Mouse (Mus musculus): ENCODE data around the gene Pcx. TPM values are rescaled to one million over a fixed set of nuclear protein-coding genes. Genes with fewer than 3 reads are reported as not detected.

Pcx gene
- polyA plus RNA-seq, 1 experiment from 2014 or later, result 11.8 TPM

DNA sequence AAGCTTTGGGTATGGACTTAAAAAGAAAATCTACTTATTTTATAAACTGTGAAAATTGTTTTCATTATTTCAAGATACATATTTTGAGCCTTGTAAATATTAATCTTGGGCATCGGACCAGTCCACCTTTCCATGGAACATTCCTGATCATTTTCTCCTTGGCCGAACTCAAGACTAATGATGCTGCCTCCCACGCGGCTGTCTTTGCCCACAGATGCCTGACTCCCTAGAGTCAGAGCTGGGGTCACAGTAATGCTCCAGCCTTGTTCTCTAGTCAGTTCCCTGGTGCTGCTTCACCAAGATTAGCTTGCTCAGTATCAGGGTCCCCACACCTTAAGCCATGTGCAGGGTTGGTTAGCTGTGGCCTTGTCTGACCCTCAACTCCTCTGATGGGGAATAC, 95.4 kb downstream of the Pcx start:
- Histone ChIP-seq H3K9me3 (no peaks in the 10 kb centered on the region), H3K36me3 (no peaks in the 10 kb centered on the region), H3K4me3 (replicated peaks) (no peak overlapping the region), H3K4me2 (replicated peaks) (no peak overlapping the region), H3K9ac (no peak overlapping the region; the same call in 1 of the 2 replicates), H3K27ac (no peak overlapping the region), H3K4me1 (replicated peaks) (peaks cover 19% of the 10 kb centered on the region), H3K27me3 (replicated peaks) (no peaks in the 10 kb centered on the region)
- WGBS, result 59% methylated on average over 4 of the region's 4 CpGs
- no peak for ATAC-seq

DNA sequence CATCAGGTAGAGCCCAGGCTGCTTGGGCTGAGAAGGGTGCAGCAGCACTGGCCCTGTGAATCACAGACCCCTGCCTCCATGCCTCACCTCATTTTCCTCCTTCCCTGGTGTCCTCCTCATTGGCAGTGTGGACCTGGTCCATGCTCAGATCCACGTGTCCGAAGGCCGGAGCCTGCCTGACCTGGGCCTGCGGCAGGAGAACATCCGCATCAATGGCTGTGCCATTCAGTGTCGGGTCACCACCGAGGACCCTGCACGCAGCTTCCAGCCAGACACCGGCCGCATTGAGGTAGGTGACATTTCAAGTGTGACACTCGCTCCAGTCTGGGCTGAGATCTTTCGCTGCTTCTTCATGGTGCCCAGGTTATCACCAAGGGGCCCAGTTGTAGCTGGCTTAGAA, 97.1 kb downstream of the Pcx start:
- 94% methylated on average over 12 of the region's 12 CpGs for WGBS
- no peak overlapping the region for H3K9ac ChIP-seq
- H3K4me2 ChIP-seq (replicated peaks), result no peak overlapping the region
- no peaks in the 10 kb centered on the region for H3K9me3 ChIP-seq
- H3K36me3 ChIP-seq, result peaks cover 9% of the 10 kb centered on the region
- H3K27me3 ChIP-seq (replicated peaks), result no peaks in the 10 kb centered on the region
- no peak overlapping the region for H3K27ac ChIP-seq
- no peak for ATAC-seq
- no peak overlapping the region for H3K4me3 ChIP-seq (replicated peaks)
- peaks cover 20% of the 10 kb centered on the region for H3K4me1 ChIP-seq (replicated peaks)

GRCm38 (mm10) chr19:4608511-4608910, 98.2 kb downstream of the Pcx start:
- Histone ChIP-seq H3K4me1 (replicated peaks) (peaks cover 28% of the 10 kb centered on the region), H3K27me3 (replicated peaks) (no peaks in the 10 kb centered on the region), H3K9ac (no peak overlapping the region), H3K9me3 (no peaks in the 10 kb centered on the region), H3K4me3 (replicated peaks) (no peak overlapping the region), H3K36me3 (peaks cover 17% of the 10 kb centered on the region), H3K27ac (no peak overlapping the region), H3K4me2 (replicated peaks) (no peak overlapping the region)
- ATAC-seq, result no peak
- WGBS, result 75% methylated on average over 4 of the region's 4 CpGs

DNA sequence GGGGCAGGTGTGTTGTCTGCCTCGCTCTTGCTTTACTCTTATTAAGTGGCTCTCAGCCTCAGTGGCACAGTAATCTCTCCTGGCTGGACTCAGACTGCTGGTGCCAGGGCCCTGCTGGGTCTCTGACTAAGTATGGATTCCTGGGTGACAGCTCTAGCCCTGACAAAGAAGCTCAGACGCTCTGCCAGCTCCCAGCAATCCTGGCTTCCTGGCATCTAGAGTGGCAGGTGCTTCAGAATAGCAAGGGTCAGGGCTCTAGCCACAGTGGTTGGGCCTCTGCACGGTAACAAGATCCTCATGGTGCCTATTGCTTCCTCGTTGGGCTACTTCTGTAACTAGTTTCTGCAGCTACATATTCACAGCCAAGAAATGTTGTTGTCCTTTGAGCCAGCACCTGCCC, 99.8 kb downstream of the Pcx start:
- no peaks in the 10 kb centered on the region for H3K9me3 ChIP-seq
- H3K4me1 ChIP-seq (replicated peaks), result peaks cover 23% of the 10 kb centered on the region
- no peak for ATAC-seq
- peaks cover 17% of the 10 kb centered on the region for H3K36me3 ChIP-seq
- H3K4me2 ChIP-seq (replicated peaks), result no peak overlapping the region
- 63% methylated on average over 4 of the region's 4 CpGs for WGBS
- no peak overlapping the region for H3K27ac ChIP-seq
- no peak overlapping the region for H3K4me3 ChIP-seq (replicated peaks)
- H3K27me3 ChIP-seq (replicated peaks), result no peaks in the 10 kb centered on the region
- no peak overlapping the region for H3K9ac ChIP-seq

GRCm38 (mm10) chr19:4612181-4612961, 102.1 kb downstream of the Pcx start:
- WGBS, result 89% methylated on average over 19 of the region's 19 CpGs
- no peak overlapping the region for H3K27ac ChIP-seq
- H3K4me2 ChIP-seq (replicated peaks), result peak overlapping the region; percentile 84; the same call in 1 of the 2 replicates
- H3K27me3 ChIP-seq (replicated peaks), result no peaks in the 10 kb centered on the region
- no peak overlapping the region for H3K4me3 ChIP-seq (replicated peaks)
- no peak for ATAC-seq
- H3K9ac ChIP-seq, result no peak overlapping the region
- H3K36me3 ChIP-seq, result peaks cover 17% of the 10 kb centered on the region
- peaks cover 29% of the 10 kb centered on the region for H3K4me1 ChIP-seq (replicated peaks)
- no peaks in the 10 kb centered on the region for H3K9me3 ChIP-seq

- Histone ChIP-seq H3K36me3 (peaks cover 17% of the 10 kb centered on the region), H3K9me3 (no peaks in the 10 kb centered on the region), H3K4me3 (replicated peaks) (peak overlapping the region; percentile 93), H3K27ac (0 out of 2 replicates have a peak overlapping the region, but pooled peaks have one; percentile 88), H3K4me1 (replicated peaks) (peaks cover 29% of the 10 kb centered on the region), H3K4me2 (replicated peaks) (peak overlapping the region; percentile 84), H3K27me3 (replicated peaks) (no peaks in the 10 kb centered on the region), H3K9ac (peak overlapping the region; percentile 94; the same call in 1 of the 2 replicates)
- ATAC-seq, result no peak
- 86% methylated on average over 33 of the region's 33 CpGs for WGBS
These were observed 103.4 kb downstream of the Pcx start for GRCm38 (mm10) chr19:4613464-4614304.

DNA sequence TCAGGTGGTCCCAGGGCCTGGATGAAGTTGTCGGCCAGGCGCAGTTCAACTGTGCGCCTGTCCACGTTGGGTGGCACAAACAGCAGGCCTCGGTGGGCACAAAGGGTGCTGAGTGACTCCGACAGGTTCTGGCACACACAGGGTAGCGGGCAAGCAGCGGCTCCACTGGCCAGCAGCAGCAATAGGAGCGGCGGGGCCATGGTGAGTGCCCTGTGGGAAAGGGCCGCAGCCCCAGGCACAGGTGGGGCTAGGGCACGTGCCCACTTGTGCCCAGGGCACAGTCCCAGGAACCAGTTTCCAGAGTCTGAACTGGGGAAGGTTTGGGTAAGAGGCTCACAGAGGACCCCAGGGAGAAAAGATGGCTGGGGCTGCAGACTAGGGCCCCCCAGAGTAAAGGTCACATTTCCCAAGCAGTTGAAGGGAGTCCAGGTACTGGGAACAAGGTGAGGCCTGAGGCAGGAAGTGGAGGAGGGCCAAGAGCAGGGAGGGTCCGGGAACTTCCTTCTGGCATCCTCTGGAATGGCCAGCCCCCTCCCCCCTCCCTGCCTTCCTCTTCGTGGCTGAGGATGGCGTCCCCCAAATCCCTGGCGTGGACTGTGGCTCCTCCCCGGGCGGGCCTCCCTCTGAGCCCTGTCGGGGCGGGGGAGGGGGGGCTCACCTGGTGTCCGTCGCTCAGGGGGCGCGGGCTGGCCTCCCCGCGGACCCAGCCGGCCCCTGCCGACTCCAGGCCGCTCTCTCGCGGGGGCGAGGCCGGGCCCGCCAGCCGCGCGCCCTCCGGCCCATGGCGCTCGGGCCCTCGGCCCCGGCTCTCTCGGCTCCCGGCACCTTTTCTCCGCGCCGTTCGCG, 104.3 kb downstream of the Pcx start:
- no peaks in the 10 kb centered on the region for H3K9me3 ChIP-seq
- no peaks in the 10 kb centered on the region for H3K27me3 ChIP-seq (replicated peaks)
- H3K4me1 ChIP-seq (replicated peaks), result peaks cover 29% of the 10 kb centered on the region
- peaks cover 17% of the 10 kb centered on the region for H3K36me3 ChIP-seq
- H3K9ac ChIP-seq, result peak overlapping the region; percentile 94
- ATAC-seq, result peak; percentile 32
- H3K4me3 ChIP-seq (replicated peaks), result peak overlapping the region; percentile 93
- H3K27ac ChIP-seq, result peak overlapping the region; percentile 88
- WGBS, result 24% methylated on average over 34 of the region's 49 CpGs
- peak overlapping the region; percentile 84 for H3K4me2 ChIP-seq (replicated peaks)

DNA sequence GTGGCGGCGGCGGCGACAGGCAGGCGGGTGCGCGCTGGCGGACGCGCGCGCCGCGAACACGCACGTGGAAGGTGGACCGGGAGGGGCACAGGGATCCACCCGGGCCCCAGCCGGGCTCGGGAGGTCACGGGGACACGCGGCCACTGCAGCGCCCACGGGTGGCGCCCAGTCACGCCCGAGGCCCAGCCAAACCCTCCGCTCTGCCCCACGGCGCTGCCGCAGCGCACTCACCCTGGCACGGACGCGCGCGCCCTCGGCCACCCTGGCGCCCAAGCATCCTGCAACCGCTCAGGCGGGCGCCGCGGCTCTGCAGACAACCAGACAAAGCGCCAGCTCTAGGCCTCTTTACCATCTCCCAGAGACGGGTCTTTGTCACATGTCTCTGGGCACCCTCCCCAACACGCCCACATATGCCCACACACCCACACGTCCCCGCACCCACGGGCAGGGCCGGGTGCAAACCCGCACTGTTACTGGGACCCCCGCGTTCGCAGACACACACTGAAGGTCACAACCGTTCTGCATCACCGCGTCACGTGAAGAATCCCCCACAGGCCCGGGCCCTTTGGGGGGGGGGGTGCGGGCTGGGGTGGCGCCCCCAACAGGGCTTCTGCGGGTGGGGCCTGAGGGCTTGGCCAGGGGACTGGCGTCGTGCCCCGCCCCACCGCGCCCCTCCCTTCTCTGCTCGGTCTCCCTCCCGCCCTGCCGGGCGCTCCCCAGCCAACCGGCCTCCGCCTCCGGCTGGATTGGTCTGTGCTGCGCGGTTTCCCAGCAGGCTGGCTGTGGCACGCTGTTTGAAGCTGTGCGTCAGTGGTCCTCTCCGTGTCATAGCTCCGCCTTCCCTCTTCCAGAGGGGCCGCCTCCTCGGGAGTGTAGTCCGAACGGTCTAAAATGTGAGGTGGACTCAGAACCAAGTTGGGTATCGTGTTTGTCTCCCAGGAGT, 105.2 kb downstream of the Pcx start, which contains the start of gene Lrfn4:
Lrfn4 (minus strand) TSS at position 517 of the 943 bp plus-strand sequence.
- Histone ChIP-seq H3K4me1 (replicated peaks) (peaks cover 29% of the 10 kb centered on the region), H3K9ac (peak within 1 kb of the TSS; percentile 94), H3K4me3 (replicated peaks) (peak within 1 kb of the TSS; percentile 93), H3K4me2 (replicated peaks) (peak within 1 kb of the TSS; percentile 84), H3K27me3 (replicated peaks) (no peaks in the 10 kb centered on the region), H3K27ac (peak within 1 kb of the TSS; percentile 88), H3K36me3 (peaks cover 17% of the 10 kb centered on the region), H3K9me3 (no peaks in the 10 kb centered on the region)
- WGBS, result 0% methylated on average over 44 of the region's 87 CpGs
- ATAC-seq, result peak; percentile 92

DNA sequence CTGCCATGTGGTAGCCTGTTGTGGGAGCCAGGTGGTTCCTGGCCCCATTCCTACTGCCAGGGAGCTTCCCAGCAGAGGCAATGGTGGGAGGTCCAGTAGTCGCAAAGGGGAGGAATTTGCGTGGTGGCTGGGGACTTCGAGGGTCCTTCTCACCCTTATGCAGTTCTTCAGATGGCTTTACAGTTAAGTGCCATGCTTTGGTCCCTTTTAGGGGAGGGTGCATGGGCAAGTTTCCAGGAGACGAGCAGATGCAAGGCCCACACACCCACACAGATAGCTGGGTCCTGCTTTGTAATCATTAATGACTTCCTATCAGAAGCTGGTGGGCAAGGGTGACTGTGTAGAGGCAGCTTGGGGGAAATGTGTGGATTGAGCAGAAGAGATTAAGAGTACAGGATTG, 106.3 kb downstream of the Pcx start:
- Histone ChIP-seq H3K36me3 (peaks cover 26% of the 10 kb centered on the region), H3K4me1 (replicated peaks) (peaks cover 29% of the 10 kb centered on the region), H3K9ac (no peak overlapping the region), H3K4me3 (replicated peaks) (no peak overlapping the region), H3K4me2 (replicated peaks) (0 out of 2 replicates have a peak overlapping the region, but pooled peaks have one; percentile 84), H3K9me3 (no peaks in the 10 kb centered on the region), H3K27ac (no peak overlapping the region), H3K27me3 (replicated peaks) (no peaks in the 10 kb centered on the region)
- no peak for ATAC-seq
- WGBS, result 23% methylated on average over 4 of the region's 4 CpGs

- H3K9me3 ChIP-seq, result no peaks in the 10 kb centered on the region
- no peak overlapping the region for H3K4me3 ChIP-seq (replicated peaks)
- no peaks in the 10 kb centered on the region for H3K27me3 ChIP-seq (replicated peaks)
- 37% methylated on average over 18 of the region's 18 CpGs for WGBS
- H3K27ac ChIP-seq, result no peak overlapping the region
- peaks cover 23% of the 10 kb centered on the region for H3K36me3 ChIP-seq
- ATAC-seq, result no peak
- no peak overlapping the region for H3K4me2 ChIP-seq (replicated peaks)
- H3K4me1 ChIP-seq (replicated peaks), result peaks cover 22% of the 10 kb centered on the region
- H3K9ac ChIP-seq, result no peak overlapping the region
These were observed 107.9 kb downstream of the Pcx start for GRCm38 (mm10) chr19:4618183-4618582.

DNA sequence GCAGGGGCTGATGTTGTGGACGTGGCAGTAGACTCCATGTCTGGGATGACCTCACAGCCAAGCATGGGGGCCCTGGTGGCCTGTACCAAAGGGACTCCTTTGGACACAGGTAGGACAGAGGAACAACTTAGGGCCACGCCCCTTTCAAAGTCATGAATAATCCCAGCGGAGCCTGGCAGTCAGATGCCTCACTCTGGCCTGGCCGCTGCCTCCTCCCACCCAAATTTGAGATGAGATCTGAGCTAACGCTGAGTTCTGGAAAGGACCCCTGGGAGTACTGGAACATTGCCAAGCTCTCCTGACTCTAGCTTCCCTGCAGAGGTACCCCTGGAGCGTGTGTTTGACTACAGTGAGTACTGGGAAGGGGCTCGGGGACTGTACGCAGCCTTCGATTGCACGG, 109.2 kb downstream of the Pcx start:
- Histone ChIP-seq H3K36me3 (peaks cover 30% of the 10 kb centered on the region), H3K4me1 (replicated peaks) (peaks cover 12% of the 10 kb centered on the region), H3K27me3 (replicated peaks) (no peaks in the 10 kb centered on the region), H3K9ac (no peak overlapping the region), H3K4me2 (replicated peaks) (no peak overlapping the region), H3K9me3 (no peaks in the 10 kb centered on the region), H3K27ac (no peak overlapping the region), H3K4me3 (replicated peaks) (no peak overlapping the region)
- WGBS, result 78% methylated on average over 10 of the region's 10 CpGs
- ATAC-seq, result no peak
